Mouse (Mus musculus) CH12.LX (cell line): ENCODE measurements at regions not wholly inside any gene's neighbourhood (a gene's known extent, or its start where the extent isn't known, plus 50 kb on each side); places are given as distances from the start of the nearest gene placed in this dataset.

Experiments
- DNase-seq: peaks from one replicate; pipeline ENCODE4 v3.0.0-alpha.2; 2013; ENCODE audit errors: extremely low read depth
- H3K27ac ChIP-seq: 2 replicates; pipeline ENCODE4 v1.5.1; 2012; ENCODE audit warnings: low read depth, mild to moderate bottlenecking, control low read depth, moderate library complexity; ENCODE audit not compliant: insufficient read depth
- H3K27me3 ChIP-seq: replicated peaks from 2 replicates; pipeline ENCODE3; 2012; ENCODE audit warnings: inconsistent platforms
- H3K36me3 ChIP-seq, 2 experiments: replicated peaks in 1 of 2; 2 replicates each; pipeline versions ENCODE3 to v1.6.1; 2012; ENCODE audit warnings: inconsistent platforms in 1 of 2, low read length in 1 of 2, mild to moderate bottlenecking in 1 of 2, mixed read lengths in 1 of 2, moderate library complexity in 1 of 2; ENCODE audit not compliant: control insufficient read depth in 1 of 2, insufficient read depth in 1 of 2
- H3K4me1 ChIP-seq, 2 experiments: 2 replicates each; pipeline ENCODE4 v1.6.1; 2012; ENCODE audit warnings: inconsistent platforms in 1 of 2, moderate library complexity in 1 of 2; ENCODE audit not compliant: insufficient read depth in 2 of 2, control insufficient read depth in 1 of 2
- H3K4me2 ChIP-seq: 2 replicates; pipeline ENCODE4 v1.6.1; 2012; ENCODE audit warnings: low read depth, mild to moderate bottlenecking, control low read depth; ENCODE audit not compliant: poor library complexity, insufficient read depth, severe bottlenecking
- H3K4me3 ChIP-seq, 3 experiments: fragments of 150-350 bp in 1 of 3; sonication (generic) in 1 of 3; replicated peaks in 1 of 3; 2 replicates each; pipeline versions ENCODE3 to v1.5.1; 2011 to 2012; ENCODE audit warnings: low read depth in 2 of 3, low read length in 2 of 3, mild to moderate bottlenecking in 2 of 3, moderate library complexity in 2 of 3, control low read depth in 1 of 3, improper control_type of control experiment in 1 of 3, inconsistent platforms in 1 of 3, mixed read lengths in 1 of 3; ENCODE audit not compliant: poor library complexity in 1 of 3
- H3K79me2 ChIP-seq: replicated peaks from 2 replicates; pipeline ENCODE4 v1.6.1; 2012; ENCODE audit warnings: mild to moderate bottlenecking, moderate library complexity; ENCODE audit not compliant: control insufficient read depth, poor library complexity, insufficient read depth, severe bottlenecking; ENCODE audit errors: extremely low read depth
- H3K9ac ChIP-seq: 2 replicates; pipeline ENCODE4 v1.6.1; 2012; ENCODE audit warnings: low read depth, mild to moderate bottlenecking, control low read depth, moderate library complexity; ENCODE audit not compliant: insufficient read depth
- H3K9me3 ChIP-seq: replicated peaks from 2 replicates; pipeline ENCODE3; 2012; ENCODE audit warnings: low read length, inconsistent platforms, mixed read lengths
- CTCF ChIP-seq, 2 experiments: IDR thresholded peaks in 1 of 2; conservative IDR thresholded peaks in 1 of 2; 2 replicates each; pipeline ENCODE4 v1.5.1; 2011 to 2012; ENCODE audit warnings: low read depth in 2 of 2, low read length in 2 of 2, improper control_type of control experiment in 1 of 2, inconsistent platforms in 1 of 2, mild to moderate bottlenecking in 1 of 2, moderate library complexity in 1 of 2
- E2F4 ChIP-seq: IDR thresholded peaks from 2 replicates; pipeline ENCODE4 v1.6.1; 2011; ENCODE audit warnings: low read depth, low read length, improper control_type of control experiment; ENCODE audit not compliant: insufficient replicate concordance
- JUN ChIP-seq: IDR thresholded peaks from 2 replicates; pipeline ENCODE4 v1.6.1; 2011; ENCODE audit warnings: low read depth, mild to moderate bottlenecking, low read length, improper control_type of control experiment, moderate library complexity; ENCODE audit not compliant: insufficient read depth
- KAT2A ChIP-seq: IDR thresholded peaks from 2 replicates; pipeline ENCODE4 v1.6.1; 2012; ENCODE audit warnings: low read length, improper control_type of control experiment, inconsistent platforms; ENCODE audit not compliant: insufficient replicate concordance
- MYC ChIP-seq: IDR thresholded peaks from 2 replicates; pipeline ENCODE4 v1.6.1; 2011; ENCODE audit warnings: low read depth, mild to moderate bottlenecking, improper control_type of control experiment, low read length
- NELFE ChIP-seq: IDR thresholded peaks from 2 replicates; pipeline ENCODE4 v1.6.1; 2011; ENCODE audit warnings: low read depth, low read length, improper control_type of control experiment
- POLR2AphosphoS2 ChIP-seq: IDR thresholded peaks from 2 replicates; pipeline ENCODE4 v1.6.1; 2011; ENCODE audit warnings: low read depth, low read length, improper control_type of control experiment
- RAD21 ChIP-seq: IDR thresholded peaks from 2 replicates; pipeline ENCODE4 v1.6.1; 2011; ENCODE audit warnings: low read depth, mild to moderate bottlenecking, low read length, improper control_type of control experiment, moderate library complexity
- SIN3A ChIP-seq: IDR thresholded peaks from 2 replicates; pipeline ENCODE4 v1.6.1; 2012; ENCODE audit warnings: low read length, improper control_type of control experiment, inconsistent platforms
- SMC3 ChIP-seq: IDR thresholded peaks from 2 replicates; pipeline ENCODE4 v1.6.1; 2011; ENCODE audit warnings: low read depth, low read length, improper control_type of control experiment
- ZC3H11A ChIP-seq: IDR thresholded peaks from 2 replicates; pipeline ENCODE4 v1.6.1; 2012; ENCODE audit warnings: low read depth, mild to moderate bottlenecking, inconsistent platforms, low read length, improper control_type of control experiment
- dilution Hi-C: fragments of 300-500 bp; cut with MboI; formaldehyde crosslinking; loops from 2 replicates; pipeline ENCODE4 v1.14.3; 2020; ENCODE audit warnings: low sequenced_read_pairs; ENCODE audit not compliant: extremely low pct_unique_long_range_greater_than_20kb, extremely low pct_ligation_motif_present
- in situ Hi-C: fragments of 300-500 bp; cut with MboI; formaldehyde crosslinking; loops from 3 replicates; pipeline ENCODE4 v1.14.3; 2019; ENCODE audit warnings: low sequenced_read_pairs, low pct_ligation_motif_present, low pct_unique_long_range_greater_than_20kb, mixed read lengths

DNA sequence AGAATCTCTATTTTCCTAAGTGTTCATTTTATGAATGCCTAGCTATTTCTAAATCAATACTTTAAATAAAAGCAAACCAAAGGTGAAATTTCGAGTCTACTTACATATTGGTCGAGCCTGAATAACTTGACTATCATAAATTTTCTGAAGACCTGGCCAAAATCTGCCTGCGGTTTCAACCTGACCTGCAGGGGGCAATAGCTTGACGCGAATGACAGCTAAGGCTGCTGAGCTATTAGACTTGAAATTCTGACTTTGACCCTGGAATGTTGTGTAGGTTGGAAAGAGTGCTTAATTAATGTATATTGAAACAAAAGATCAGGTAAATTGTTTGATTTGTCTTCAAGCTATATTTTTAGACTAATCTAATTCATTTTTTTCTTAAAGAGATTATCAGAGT, 133.4 kb upstream of the Dpyd start:
- Histone ChIP-seq H3K9me3 (peaks cover 7% of the 10 kb centered on the region), H3K36me3 (no peaks in the 10 kb centered on the region), H3K9ac (no peak overlapping the region), H3K27me3 (no peaks in the 10 kb centered on the region), H3K79me2 (no peaks in the 10 kb centered on the region), H3K27ac (no peak overlapping the region), H3K4me2 (no peak overlapping the region), H3K4me1 (no peaks in the 10 kb centered on the region), H3K4me3 (no peak overlapping the region)
- dilution Hi-C loops (no loop called here), in situ Hi-C loops (no loop called here)
- TF ChIP-seq KAT2A (no peak), RAD21 (peak; percentile 91), ZC3H11A (peak; percentile 28; the same call in 1 of the 2 replicates), JUN (no peak), NELFE (0 out of 2 replicates have a peak, but pooled peaks have one; percentile 16), SMC3 (peak; percentile 73), CTCF (conservative IDR thresholded peaks at IDR 0.05 in 1 of 2, IDR thresholded peaks at IDR 0.05 in 1 of 2; ENCODE audit: low read depth in 2 of 2, low read length in 2 of 2) (peak; percentile 56 to 77)
- DNase-seq = peak; percentile 43

DNA sequence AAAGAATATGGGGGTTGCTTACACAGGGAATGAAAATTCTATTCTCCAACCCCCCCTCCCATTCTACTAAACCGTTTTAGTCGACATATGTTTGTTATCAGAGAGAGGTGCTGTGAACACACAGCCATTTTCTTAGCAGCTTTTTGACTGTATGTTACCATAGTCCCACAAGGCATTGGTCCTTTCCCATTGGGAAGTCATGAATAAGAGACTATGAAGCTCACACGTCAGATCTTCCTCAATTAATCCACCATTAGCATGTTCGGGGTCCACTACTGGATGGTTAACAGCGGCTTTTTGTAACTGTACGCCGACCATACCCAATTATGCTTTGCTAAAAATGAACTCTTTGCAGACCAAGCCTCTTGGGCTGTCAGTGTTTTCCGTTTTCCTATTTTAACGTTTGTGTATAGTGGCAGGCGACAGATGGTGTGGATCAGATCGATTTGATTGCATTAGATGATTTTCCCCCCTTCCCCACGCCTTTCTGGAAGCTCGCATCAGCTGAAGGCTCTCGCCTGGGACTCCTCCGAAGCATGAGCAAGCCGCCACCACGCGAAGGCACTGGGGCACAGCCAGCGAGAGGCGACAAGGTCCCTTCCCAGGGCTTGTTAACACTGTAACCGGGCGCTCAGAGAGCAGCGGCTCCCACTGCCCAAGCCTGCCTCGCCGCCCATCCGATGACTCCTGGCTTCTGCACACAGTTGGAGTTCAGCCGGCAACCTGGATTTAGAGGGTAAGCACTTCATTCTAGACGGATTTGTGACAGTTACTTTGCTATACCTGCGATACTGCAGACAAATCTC, 131.9 kb upstream of the Dpyd start:
- H3K4me1 ChIP-seq = no peaks in the 10 kb centered on the region
- no peak overlapping the region for H3K4me2 ChIP-seq
- no peak overlapping the region for H3K4me3 ChIP-seq
- no peak for TF ChIP-seq SIN3A
- no peak overlapping the region for H3K27ac ChIP-seq
- H3K36me3 ChIP-seq = no peaks in the 10 kb centered on the region
- no peaks in the 10 kb centered on the region for H3K27me3 ChIP-seq
- H3K79me2 ChIP-seq = no peaks in the 10 kb centered on the region
- no peak overlapping the region for H3K9ac ChIP-seq
- in situ Hi-C loops = no loop called here
- DNase-seq = no peak
- dilution Hi-C loops = no loop called here
- H3K9me3 ChIP-seq = peaks cover 18% of the 10 kb centered on the region

DNA sequence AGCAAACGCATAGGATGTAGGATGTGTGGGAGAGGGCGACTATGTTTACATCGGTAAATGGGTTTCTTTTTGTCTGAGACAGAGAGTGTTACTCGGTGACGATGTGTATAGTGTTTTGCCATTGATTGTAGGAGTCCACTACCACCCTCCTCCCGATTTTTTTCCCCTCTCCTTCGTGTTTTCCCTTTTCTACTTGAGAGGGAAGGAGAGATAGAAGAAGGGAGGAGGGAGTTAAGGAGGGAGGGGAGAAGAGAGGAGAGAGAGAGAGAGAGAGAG, 131.4 kb upstream of the Dpyd start:
- dilution Hi-C loops = no loop called here
- H3K27ac ChIP-seq = no peak overlapping the region
- H3K9me3 ChIP-seq = peaks cover 18% of the 10 kb centered on the region
- in situ Hi-C loops = no loop called here
- no peaks in the 10 kb centered on the region for H3K36me3 ChIP-seq
- no peak for TF ChIP-seq MYC
- TF ChIP-seq POLR2AphosphoS2 = no peak
- TF ChIP-seq E2F4 = no peak
- H3K27me3 ChIP-seq = no peaks in the 10 kb centered on the region
- H3K79me2 ChIP-seq = no peaks in the 10 kb centered on the region
- H3K4me3 ChIP-seq = no peak overlapping the region
- H3K9ac ChIP-seq = no peak overlapping the region
- DNase-seq = no peak
- H3K4me1 ChIP-seq = no peaks in the 10 kb centered on the region
- H3K4me2 ChIP-seq = no peak overlapping the region
